Mouse (Mus musculus): ENCODE measurements around the gene Gm21680.
"Not testable (repeated sequence)": the region's sequence is repeated elsewhere in the genome, so short reads cannot be mapped to it uniquely, and the experiment has no call there.

The Gm21680 gene

DNA sequence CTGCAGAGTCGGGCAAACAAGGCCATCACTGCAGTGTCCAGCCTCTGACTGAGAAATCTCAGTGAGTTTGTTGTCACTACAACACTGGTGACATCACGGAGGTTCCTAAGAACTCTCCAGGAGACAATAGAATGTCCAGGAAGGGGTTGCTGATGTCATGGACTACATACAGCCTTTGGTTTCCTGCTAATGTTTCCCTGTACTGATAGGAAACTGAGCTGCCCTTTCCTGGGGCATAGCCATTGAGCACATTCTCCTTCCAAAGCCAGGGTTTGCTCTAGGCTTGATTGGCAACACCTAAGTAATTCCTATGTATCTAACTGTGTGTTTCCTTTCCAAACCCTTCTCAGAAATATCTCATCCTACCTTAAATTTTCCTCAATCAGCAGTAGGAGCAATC lies at the start of gene Gm21680:
Gene Gm21680 (minus strand): TSS at position 101 of the 400 bp plus-strand sequence.
- not testable (repeated sequence) for DNase-seq

GRCm38 (mm10) chr5:26007697-26008096 lies 35.2 kb upstream of the Gm21680 start:
- DNase-seq = not testable (repeated sequence)

DNA sequence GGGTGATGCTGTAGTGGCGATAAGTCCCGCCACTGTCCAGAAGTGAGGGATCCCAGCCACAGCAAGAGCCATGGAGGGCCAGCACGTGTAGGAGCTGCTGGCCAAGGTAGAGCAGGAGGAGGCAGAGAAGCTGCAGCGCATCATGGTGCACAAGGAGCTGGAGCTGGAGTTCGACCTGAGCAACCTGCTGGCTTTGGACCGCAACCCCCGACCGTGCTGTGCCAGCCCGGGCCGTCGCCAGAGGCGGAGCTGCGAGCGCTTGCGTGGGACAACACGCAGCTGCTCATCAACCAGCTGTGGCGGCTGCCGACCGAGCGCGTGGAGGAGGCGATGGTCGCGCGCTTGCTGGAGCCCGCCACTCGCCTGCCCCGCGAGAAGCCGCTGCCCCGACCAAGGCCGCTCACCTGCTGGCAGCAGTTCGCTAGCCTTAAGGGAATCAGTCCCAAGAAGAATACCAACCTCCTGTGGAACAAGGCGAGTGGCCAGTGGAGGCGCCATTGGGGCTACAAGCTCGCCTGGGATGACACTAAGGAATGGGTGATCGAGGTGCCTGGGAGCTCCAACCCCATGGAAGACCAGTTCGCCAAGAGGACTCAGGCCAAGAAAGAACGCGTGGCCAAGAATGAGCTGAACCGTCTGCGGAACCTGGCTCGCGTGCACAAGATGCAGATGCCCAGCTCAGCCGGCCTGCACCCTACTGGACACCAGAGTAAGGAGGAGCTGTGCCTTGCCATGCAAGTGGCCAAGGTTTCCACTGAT lies 34.7 kb upstream of the Gm21680 start:
- peak; percentile 31 for DNase-seq

- DNase-seq = not testable (repeated sequence)
Measured at GRCm38 (mm10) chr5:26004698-26005097, 32.2 kb upstream of the Gm21680 start, which contains the start of gene Gm1979. TSS of gene Gm1979 (minus strand) at chr5:26004798.

DNA sequence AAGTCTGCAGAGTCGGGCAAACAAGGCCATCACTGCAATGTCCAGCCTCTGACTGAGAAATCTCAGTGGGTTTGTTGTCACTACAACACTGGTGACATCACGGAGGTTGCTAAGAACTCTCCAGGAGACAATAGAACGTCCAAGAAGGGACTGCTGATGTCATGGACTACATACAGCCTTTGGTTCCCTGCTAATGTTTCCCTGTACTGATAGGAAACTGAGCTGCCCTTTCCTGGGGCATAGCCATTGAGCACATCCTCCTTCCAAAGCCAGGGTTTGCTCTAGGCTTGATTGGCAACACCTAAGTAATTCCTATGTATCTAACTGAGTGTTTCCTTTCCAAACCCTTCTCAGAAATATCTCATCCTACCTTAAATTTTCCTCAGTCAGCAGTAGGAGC lies 16.1 kb upstream of the Gm21680 start, which contains the start of gene Gm21698:
Gene Gm21698 (minus strand): TSS at position 101 of the 400 bp plus-strand sequence.
- DNase-seq = not testable (repeated sequence)

DNA sequence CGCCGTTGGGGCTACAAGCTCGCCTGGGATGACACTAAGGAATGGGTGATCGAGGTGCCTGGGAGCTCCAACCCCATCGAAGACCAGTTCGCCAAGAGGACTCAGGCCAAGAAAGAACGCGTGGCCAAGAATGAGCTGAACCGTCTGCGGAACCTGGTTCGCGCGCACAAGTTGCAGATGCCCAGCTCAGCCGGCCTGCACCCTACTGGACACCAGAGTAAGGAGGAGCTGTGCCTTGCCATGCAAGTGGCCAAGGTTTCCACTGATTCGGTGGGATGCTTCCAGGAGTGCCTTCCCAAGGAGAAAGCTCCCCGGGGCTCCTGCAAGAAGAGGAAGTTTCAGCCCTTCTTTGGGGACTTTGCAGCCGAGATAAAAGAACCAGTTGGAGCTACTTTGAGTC lies 15.4 kb downstream of the Gm21680 start:
- not testable (repeated sequence) for DNase-seq

DNA sequence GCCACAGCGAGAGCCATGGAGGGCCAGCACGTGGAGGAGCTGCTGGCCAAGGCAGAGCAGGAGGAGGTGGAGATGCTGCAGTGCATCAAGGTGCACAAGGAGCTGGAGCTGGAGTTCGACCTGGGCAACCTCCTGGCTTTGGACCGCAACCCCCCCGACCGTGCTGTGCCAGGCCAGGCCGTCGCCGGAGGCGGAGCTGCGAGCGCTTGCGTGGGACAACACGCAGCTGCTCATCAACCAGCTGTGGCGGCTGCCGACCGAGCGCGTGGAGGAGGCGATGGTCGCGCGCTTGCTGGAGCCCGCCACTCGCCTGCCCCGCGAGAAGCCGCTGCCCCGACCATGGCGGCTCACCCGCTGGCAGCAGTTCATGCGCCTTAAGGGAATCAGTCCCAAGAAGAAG lies 15.9 kb downstream of the Gm21680 start:
- DNase-seq = not testable (repeated sequence)

DNA sequence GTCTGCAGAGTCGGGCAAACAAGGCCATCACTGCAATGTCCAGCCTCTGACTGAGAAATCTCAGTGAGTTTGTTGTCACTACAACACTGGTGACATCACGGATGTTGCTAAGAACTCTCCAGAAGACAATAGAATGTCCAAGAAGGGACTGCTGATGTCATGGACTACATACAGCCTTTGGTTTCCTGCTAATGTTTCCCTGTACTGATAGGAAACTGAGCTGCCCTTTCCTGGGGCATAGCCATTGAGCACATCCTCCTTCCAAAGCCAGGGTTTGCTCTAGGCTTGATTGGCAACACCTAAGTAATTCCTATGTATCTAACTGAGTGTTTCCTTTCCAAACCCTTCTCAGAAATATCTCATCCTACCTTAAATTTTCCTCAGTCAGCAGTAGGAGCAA lies 18.1 kb downstream of the Gm21680 start, which contains the start of gene Gm21671:
Gene Gm21671 (minus strand): TSS at position 101 of the 400 bp plus-strand sequence.
- DNase-seq = not testable (repeated sequence)

GRCm38 (mm10) chr5:25945391-25945790 lies 27.1 kb downstream of the Gm21680 start:
- not testable (repeated sequence) for DNase-seq

- DNase-seq = not testable (repeated sequence)
Measured at GRCm38 (mm10) chr5:25942281-25942680, 30.2 kb downstream of the Gm21680 start, which contains the start of gene Gm21663. TSS of gene Gm21663 (minus strand) at chr5:25942381.
